In genomic region chr8:119678138-119678843, GRCm38 (mm10) we compare ENCODE assay signal across 8 mouse cellular contexts. TPM values are rescaled to one million over a fixed set of nuclear protein-coding genes. Genes with fewer than 3 reads are reported as not detected.
DNase-seq lines count a peak whose midpoint lies in the region; ATAC-seq and TF ChIP-seq lines count a peak whose summit lies in the region.

No protein-coding gene starts in this region.

- H3K27me3 ChIP-seq in Patski, result peaks cover 24% of the 10 kb centered on the region
- no peaks in the 10 kb centered on the region for H3K27me3 ChIP-seq in embryonic facial prominence, embryonic 12.5 days
- H3K27me3 ChIP-seq in hindbrain, embryonic 14.5 days (ENCODE audit: control insufficient read depth, insufficient read depth, low read length), result no peaks in the 10 kb centered on the region
- H3K27me3 ChIP-seq in liver, adult 2 months (ENCODE audit: control insufficient read depth, insufficient read depth, low read length), result no peaks in the 10 kb centered on the region
- H3K27me3 ChIP-seq in neural tube, embryonic 11.5 days (ENCODE audit: control insufficient read depth, insufficient read depth, low read length), result no peaks in the 10 kb centered on the region

- H3K79me2 ChIP-seq in liver, adult 2 months (ENCODE audit: control insufficient read depth, insufficient read depth, low read length), result no peaks in the 10 kb centered on the region

- TF ChIP-seq CTCF in Patski (IDR thresholded peaks at IDR 0.05), result peak; percentile 65
- TF ChIP-seq CTCF in liver, adult 2 months (IDR thresholded peaks at IDR 0.05; ENCODE audit: low read depth, low read length), result peak; percentile 69

- no peak for ATAC-seq in Patski
- ATAC-seq in embryonic facial prominence, embryonic 12.5 days (ENCODE audit: insufficient number of reproducible peaks, insufficient read depth, low FRiP score, low TSS enrichment), result no peak
- no peak for ATAC-seq in hindbrain, embryonic 14.5 days (ENCODE audit: low FRiP score)
- peak; percentile 41; the same call in 1 of the 2 replicates for ATAC-seq in neural tube, embryonic 11.5 days (ENCODE audit: insufficient read depth, low FRiP score, low TSS enrichment)

- 6% methylated on average over 18 of the region's 18 CpGs for WGBS in embryonic facial prominence, embryonic 12.5 days
- 7% methylated on average over 18 of the region's 18 CpGs for WGBS in hindbrain, embryonic 14.5 days
- 11% methylated on average over 18 of the region's 18 CpGs for WGBS in liver, adult 2 months
- WGBS in neural tube, embryonic 11.5 days, result 10% methylated on average over 18 of the region's 18 CpGs

- H3K4me1 ChIP-seq in embryonic facial prominence, embryonic 12.5 days, result 0 out of 2 replicates have a peak, but pooled peaks cover 3% of the 10 kb centered on the region
- H3K4me1 ChIP-seq in hindbrain, embryonic 14.5 days (replicated peaks; ENCODE audit: control insufficient read depth, insufficient read depth, low read length), result no peaks in the 10 kb centered on the region
- no peaks in the 10 kb centered on the region; the same call in 1 of the 2 replicates for H3K4me1 ChIP-seq in liver, adult 2 months (ENCODE audit: control insufficient read depth, insufficient read depth, low read length)
- H3K4me1 ChIP-seq in neural tube, embryonic 11.5 days (ENCODE audit: control insufficient read depth, insufficient read depth, low read length), result no peaks in the 10 kb centered on the region

- peak overlapping the region; percentile 37 for H3K4me2 ChIP-seq in embryonic facial prominence, embryonic 12.5 days (replicated peaks)
- H3K4me2 ChIP-seq in hindbrain, embryonic 14.5 days (replicated peaks), result 0 out of 2 replicates have a peak overlapping the region, but pooled peaks have one; percentile 30
- H3K4me2 ChIP-seq in neural tube, embryonic 11.5 days (ENCODE audit: low read depth), result peak overlapping the region; percentile 35

- CTCF ChIA-PET in Patski (lab: Charles Lee), result interaction anchor here (1.2 to 2.9 kb wide), 5 partner anchors 9 to 101 kb away, joined by 3 to 27 read pairs (median 7); partner anchors contain the start of gene Tldc1

- H3K9me3 ChIP-seq in embryonic facial prominence, embryonic 12.5 days, result no peaks in the 10 kb centered on the region
- H3K9me3 ChIP-seq in hindbrain, embryonic 14.5 days (ENCODE audit: control insufficient read depth, low read length), result no peaks in the 10 kb centered on the region
- H3K9me3 ChIP-seq in neural tube, embryonic 11.5 days (ENCODE audit: control insufficient read depth, low read length), result no peaks in the 10 kb centered on the region

- no peaks in the 10 kb centered on the region for H3K36me3 ChIP-seq in embryonic facial prominence, embryonic 12.5 days
- H3K36me3 ChIP-seq in hindbrain, embryonic 14.5 days (replicated peaks; ENCODE audit: control insufficient read depth, insufficient read depth), result no peaks in the 10 kb centered on the region
- H3K36me3 ChIP-seq in liver, adult 2 months (ENCODE audit: control insufficient read depth, insufficient read depth, low read length), result no peaks in the 10 kb centered on the region
- no peaks in the 10 kb centered on the region for H3K36me3 ChIP-seq in neural tube, embryonic 11.5 days (ENCODE audit: control insufficient read depth, insufficient read depth, low read length)

- in situ Hi-C loops in Patski (cut with MboI; ENCODE audit: low pct_unique_long_range_greater_than_20kb), result loop anchor here (5.0 to 25.0 kb wide), 3 partner anchors 231 to 409 kb away; partner anchors contain the start of gene Necab2

- TF ChIP-seq POLR2A in liver, adult 2 months (IDR thresholded peaks at IDR 0.05; ENCODE audit: extremely low read depth, insufficient read depth, low read length), result no peak

- DNase-seq in CD8-positive naive resting alpha-beta T cell, adult 2 months (ENCODE audit: low read depth in 2 of 2, low spot score in 2 of 2), result peak; percentile 23 to 33
- no peak for DNase-seq in Patski (ENCODE audit: low read depth, low spot score)
- no peak for DNase-seq in hindbrain, embryonic 14.5 days (ENCODE audit: low spot score)
- peak; percentile 27 for DNase-seq in liver, adult 2 months (ENCODE audit: extremely low read depth, low read depth, low spot score)
- DNase-seq in neural tube, embryonic 11.5 days (ENCODE audit: low spot score), result peak; percentile 73
- DNase-seq in MN1 (ENCODE audit: low spot score), result no peak
- no peak for DNase-seq in left cerebral cortex, adult 9 months (ENCODE audit: low spot score in 2 of 2)

- peak overlapping the region; percentile 17; the same call in 1 of the 2 replicates for H3K4me3 ChIP-seq in embryonic facial prominence, embryonic 12.5 days
- H3K4me3 ChIP-seq in hindbrain, embryonic 14.5 days (replicated peaks; ENCODE audit: low read length), result no peak overlapping the region
- no peak overlapping the region for H3K4me3 ChIP-seq in liver, adult 2 months (ENCODE audit: insufficient read depth, low read depth, low read length)
- H3K4me3 ChIP-seq in neural tube, embryonic 11.5 days (ENCODE audit: low read depth, low read length), result no peak overlapping the region

- POLR2A ChIA-PET in Patski (lab: Charles Lee), result no interaction called here

- H3K9ac ChIP-seq in embryonic facial prominence, embryonic 12.5 days, result no peak overlapping the region
- no peak overlapping the region for H3K9ac ChIP-seq in hindbrain, embryonic 14.5 days
- no peak overlapping the region for H3K9ac ChIP-seq in liver, adult 2 months (ENCODE audit: low read depth, low read length)
- no peak overlapping the region for H3K9ac ChIP-seq in neural tube, embryonic 11.5 days (ENCODE audit: low read length)

- no peak overlapping the region for H3K27ac ChIP-seq in embryonic facial prominence, embryonic 12.5 days
- no peak overlapping the region for H3K27ac ChIP-seq in hindbrain, embryonic 14.5 days
- H3K27ac ChIP-seq in liver, adult 2 months (replicated peaks; ENCODE audit: insufficient read depth, low read depth, low read length), result no peak overlapping the region
- no peak overlapping the region for H3K27ac ChIP-seq in neural tube, embryonic 11.5 days (ENCODE audit: low read depth, low read length)

RNA-seq across cellular contexts. Expression of gene Wfdc1, which starts 12.1 kb away (rescaled TPM):
- not detected for polyA plus RNA-seq in Patski (2021)
- 4.3 and 5.6 TPM in 2 replicates for polyA plus RNA-seq in embryonic facial prominence, embryonic 12.5 days (2016; fragmentation: Nextera tagmentation; extraction: Ambion mirVana)
- polyA plus RNA-seq in hindbrain, embryonic 14.5 days (2014; fragmentation: Nextera tagmentation; extraction: Ambion mirVana), result 5.5 and 6.1 TPM in 2 replicates
- 6.6 and 8.4 TPM in 2 replicates for total RNA-seq in liver, adult 2 months (2014; rRNA removed)
- 11.8 and 16.2 TPM in 2 replicates for polyA plus RNA-seq in liver, adult 2 months (2012; rRNA removed)
- 1.7 and 1.9 TPM in 2 replicates for polyA plus RNA-seq in neural tube, embryonic 11.5 days (2014; fragmentation: Nextera tagmentation; extraction: Ambion mirVana)

RNA-seq across cellular contexts. Expression of gene Atp2c2, which starts 21.5 kb away (rescaled TPM):
- polyA plus RNA-seq in Patski (2021), result 0.04 TPM
- polyA plus RNA-seq in embryonic facial prominence, embryonic 12.5 days (2016; fragmentation: Nextera tagmentation; extraction: Ambion mirVana), result 1.1 and 1.9 TPM in 2 replicates
- polyA plus RNA-seq in hindbrain, embryonic 14.5 days (2014; fragmentation: Nextera tagmentation; extraction: Ambion mirVana), result 0.13 and 0.22 TPM in 2 replicates
- total RNA-seq in liver, adult 2 months (2014; rRNA removed), result not detected in 2 replicates
- 0.04 TPM in 1 of 2 replicates, not detected in the other for polyA plus RNA-seq in liver, adult 2 months (2012; rRNA removed)
- polyA plus RNA-seq in neural tube, embryonic 11.5 days (2014; fragmentation: Nextera tagmentation; extraction: Ambion mirVana), result 0.61 and 1.0 TPM in 2 replicates

RNA-seq across cellular contexts. Expression of gene Kcng4, which starts 42.8 kb away (rescaled TPM):
- 0.06 TPM for polyA plus RNA-seq in Patski (2021)
- 0.08 and 0.11 TPM in 2 replicates for polyA plus RNA-seq in embryonic facial prominence, embryonic 12.5 days (2016; fragmentation: Nextera tagmentation; extraction: Ambion mirVana)
- polyA plus RNA-seq in hindbrain, embryonic 14.5 days (2014; fragmentation: Nextera tagmentation; extraction: Ambion mirVana), result 0.09 and 0.16 TPM in 2 replicates
- under 0.01 TPM in 1 of 2 replicates, not detected in the other for total RNA-seq in liver, adult 2 months (2014; rRNA removed)
- polyA plus RNA-seq in liver, adult 2 months (2012; rRNA removed), result 0.04 TPM in 1 of 2 replicates, not detected in the other
- 0.32 and 0.42 TPM in 2 replicates for polyA plus RNA-seq in neural tube, embryonic 11.5 days (2014; fragmentation: Nextera tagmentation; extraction: Ambion mirVana)

Comparison
In these comparisons a context has a peak if more than half of its experiments do, and no peak if none do; other contexts are left out.
1. DNase-seq: peak in CD8-positive naive resting alpha-beta T cell, adult 2 months (2 of 2), liver, adult 2 months (single experiment) and neural tube, embryonic 11.5 days (single experiment); none in Patski (single experiment), hindbrain, embryonic 14.5 days (single experiment), MN1 (single experiment) and left cerebral cortex, adult 9 months (0 of 2).
2. Peak in every context shown above with its lines, with median percentiles within 50 percentile points of each other: H3K4me2 ChIP-seq.